ENCODE assay signal across 17 mouse cellular contexts in genomic region chr10:126473050-126473719, GRCm38 (mm10).
"Had no signal": no experiment of that assay in that cellular context is flagged by ENCODE, and none has a peak within 500 bp of the region (broad histone marks: within the 10 kb centered on the region; RNA-seq: fewer than 3 reads in every experiment).

No protein-coding gene starts in this region.

- H3K4me3 ChIP-seq: hindbrain, embryonic 15.5 days; limb, embryonic 12.5 days; limb, embryonic 15.5 days; neural tube, embryonic 12.5 days; neural tube, embryonic 15.5 days had no signal

- ATAC-seq: liver, postnatal 0 days; lung, postnatal 0 days had no signal

- H3K27me3 ChIP-seq: hindbrain, embryonic 15.5 days; limb, embryonic 12.5 days; limb, embryonic 15.5 days; neural tube, embryonic 12.5 days; neural tube, embryonic 15.5 days had no signal

- H3K9me3 ChIP-seq: hindbrain, embryonic 15.5 days; limb, embryonic 12.5 days; limb, embryonic 15.5 days; neural tube, embryonic 12.5 days; neural tube, embryonic 15.5 days had no signal

- H3K27ac ChIP-seq: hindbrain, embryonic 15.5 days; limb, embryonic 12.5 days; limb, embryonic 15.5 days; liver, embryonic 14.5 days; neural tube, embryonic 12.5 days; neural tube, embryonic 15.5 days had no signal

- H3K4me2 ChIP-seq: hindbrain, embryonic 15.5 days; limb, embryonic 12.5 days; limb, embryonic 15.5 days; liver, embryonic 11.5 days; lung, embryonic 14.5 days; midbrain, embryonic 11.5 days; neural tube, embryonic 12.5 days; neural tube, embryonic 15.5 days had no signal

- H3K9ac ChIP-seq: hindbrain, embryonic 15.5 days; limb, embryonic 12.5 days; limb, embryonic 15.5 days; liver, embryonic 14.5 days; liver, postnatal 0 days; lung, embryonic 14.5 days; neural tube, embryonic 12.5 days; neural tube, embryonic 15.5 days had no signal

- H3K4me1 ChIP-seq: hindbrain, embryonic 15.5 days; limb, embryonic 12.5 days; limb, embryonic 15.5 days; neural tube, embryonic 12.5 days; neural tube, embryonic 15.5 days had no signal

- DNase-seq: left cerebral cortex, postnatal 4 days; liver, postnatal 0 days; lung, embryonic 14.5 days; lung, postnatal 4 days; midbrain, embryonic 14.5 days; retina, postnatal 1 day; thymus, adult 18-20 months; thymus, postnatal 36 days had no signal

- H3K36me3 ChIP-seq: hindbrain, embryonic 15.5 days; limb, embryonic 12.5 days; limb, embryonic 15.5 days; neural tube, embryonic 12.5 days; neural tube, embryonic 15.5 days had no signal
